Mouse (Mus musculus) v-Abl transformed pro-B cells (cell line): ENCODE data around the gene Dhrs1.

Experiments used
- in situ Hi-C, 2 experiments: fragments of 400-800 bp; cut with MboI; formaldehyde crosslinking; loops; one replicate each; pipeline ENCODE4 v1.15.1; 2025; ENCODE audit not compliant: unreplicated experiment in 2 of 2

The Dhrs1 gene

GRCm38 (mm10) chr14:55745180-55745860, at the start of gene Dhrs1, which contains the start of gene Nop9:
Gene Dhrs1 (minus strand): TSS chr14:55745690.
Gene Nop9 (plus strand): TSS chr14:55745693.
- in situ Hi-C loops = no loop called here

- in situ Hi-C loops = no loop called here
Observed at GRCm38 (mm10) chr14:55793946-55794345, 48.5 kb upstream of the Dhrs1 start.

- in situ Hi-C loops = no loop called here
Observed at GRCm38 (mm10) chr14:55793461-55793860, 48.0 kb upstream of the Dhrs1 start.

- in situ Hi-C loops = loop anchor here in 1 of 2 experiments (10.0 kb wide), 1 partner anchor 76 kb away; no protein-coding TSS in a partner anchor
Observed at GRCm38 (mm10) chr14:55788256-55789050, 43.0 kb upstream of the Dhrs1 start, which contains the start of gene Ripk3. Gene Ripk3 (minus strand): TSS chr14:55788865.

- in situ Hi-C loops = loop anchor here in 1 of 2 experiments (10.0 kb wide), 1 partner anchor 77 kb away; no protein-coding TSS in a partner anchor
Observed at GRCm38 (mm10) chr14:55787731-55788130, 42.2 kb upstream of the Dhrs1 start.

- in situ Hi-C loops = loop anchor here in 1 of 2 experiments (10.0 kb wide), 1 partner anchor 80 kb away; no protein-coding TSS in a partner anchor
Observed at GRCm38 (mm10) chr14:55785195-55785594, 39.7 kb upstream of the Dhrs1 start.

GRCm38 (mm10) chr14:55783958-55784235, 38.4 kb upstream of the Dhrs1 start, which contains the start of gene Adcy4:
Gene Adcy4 (minus strand): TSS chr14:55784095.
- in situ Hi-C loops = loop anchor here in 1 of 2 experiments (10.0 kb wide), 1 partner anchor 81 kb away; no protein-coding TSS in a partner anchor

GRCm38 (mm10) chr14:55783171-55783957, 37.9 kb upstream of the Dhrs1 start:
- in situ Hi-C loops = loop anchor here in 1 of 2 experiments (10.0 kb wide), 1 partner anchor 81 kb away; no protein-coding TSS in a partner anchor

GRCm38 (mm10) chr14:55782361-55782960, 37.0 kb upstream of the Dhrs1 start:
- in situ Hi-C loops = loop anchor here in 1 of 2 experiments (10.0 kb wide), 1 partner anchor 82 kb away; no protein-coding TSS in a partner anchor

GRCm38 (mm10) chr14:55781310-55781709, 35.8 kb upstream of the Dhrs1 start:
- in situ Hi-C loops = loop anchor here in 1 of 2 experiments (10.0 kb wide), 1 partner anchor 83 kb away; no protein-coding TSS in a partner anchor

GRCm38 (mm10) chr14:55780736-55781135, 35.2 kb upstream of the Dhrs1 start:
- in situ Hi-C loops = loop anchor here in 1 of 2 experiments (10.0 kb wide), 1 partner anchor 84 kb away; no protein-coding TSS in a partner anchor

- in situ Hi-C loops = loop anchor here in 1 of 2 experiments (10.0 kb wide), 1 partner anchor 85 kb away; no protein-coding TSS in a partner anchor
Observed at GRCm38 (mm10) chr14:55779656-55780055, 34.2 kb upstream of the Dhrs1 start.

GRCm38 (mm10) chr14:55778686-55779085, 33.2 kb upstream of the Dhrs1 start:
- in situ Hi-C loops = no loop called here

GRCm38 (mm10) chr14:55777806-55778205, 32.3 kb upstream of the Dhrs1 start:
- in situ Hi-C loops = no loop called here

- in situ Hi-C loops = no loop called here
Observed at GRCm38 (mm10) chr14:55777176-55777575, 31.7 kb upstream of the Dhrs1 start.

GRCm38 (mm10) chr14:55776711-55777110, 31.2 kb upstream of the Dhrs1 start:
- in situ Hi-C loops = no loop called here

- in situ Hi-C loops = loop anchor here in 1 of 2 experiments (25.0 kb wide), 1 partner anchor 657 kb away; the partner anchor contains the start of genes Ap1g2 and Jph4
Observed at GRCm38 (mm10) chr14:55769087-55769703, 23.7 kb upstream of the Dhrs1 start.

- in situ Hi-C loops = loop anchor here in 1 of 2 experiments (25.0 kb wide), 1 partner anchor 656 kb away; the partner anchor contains the start of genes Ap1g2 and Jph4
Observed at GRCm38 (mm10) chr14:55768555-55768954, 23.1 kb upstream of the Dhrs1 start.
